Mouse (Mus musculus) intestine, embryonic 14.5 days (tissue): ENCODE measurements around the gene Zfp119a. TPM values are rescaled to one million over a fixed set of nuclear protein-coding genes. Genes with fewer than 3 reads are reported as not detected.
"Not testable (repeated sequence)": the region's sequence is repeated elsewhere in the genome, so short reads cannot be mapped to it uniquely, and the experiment has no call there.

Experiments
- ATAC-seq: fragments of 200-750 bp; cut with Nextera tagmentation; replicated peaks from 2 replicates; pipeline ENCODE4 v1.8.0; 2017; ENCODE audit warnings: low read depth, moderate number of reproducible peaks, moderate TSS enrichment, moderate library complexity; ENCODE audit not compliant: low FRiP score, low TSS enrichment
- DNase-seq: peaks from one replicate; pipeline ENCODE4 v3.0.0-alpha.2; 2018; ENCODE audit warnings: low spot score
- H3K27ac ChIP-seq: fragments of 300-500 bp; sonication (generic); 2 replicates; pipeline ENCODE4 v1.5.1; 2014; ENCODE audit warnings: low read depth, mild to moderate bottlenecking, control low read depth
- H3K27me3 ChIP-seq: fragments of 300-500 bp; sonication (generic); replicated peaks from 2 replicates; pipeline ENCODE4 v1.6.1; 2014; ENCODE audit warnings: low read length, control low read depth; ENCODE audit not compliant: control insufficient read depth, insufficient read depth
- H3K36me3 ChIP-seq: fragments of 300-500 bp; sonication (generic); 2 replicates; pipeline ENCODE4 v1.6.1; 2014; ENCODE audit warnings: low read length, control low read depth; ENCODE audit not compliant: control insufficient read depth, insufficient read depth
- H3K4me1 ChIP-seq: fragments of 300-500 bp; sonication (generic); replicated peaks from 2 replicates; pipeline ENCODE4 v1.6.1; 2014; ENCODE audit warnings: low read length, control low read depth, mixed read lengths; ENCODE audit not compliant: control insufficient read depth, insufficient read depth
- H3K4me2 ChIP-seq: fragments of 300-500 bp; sonication (generic); 2 replicates; pipeline ENCODE4 v1.6.1; 2014; ENCODE audit warnings: low read length
- H3K4me3 ChIP-seq: fragments of 300-500 bp; sonication (generic); 2 replicates; pipeline ENCODE4 v1.5.1; 2014; ENCODE audit warnings: low read depth, low read length, control low read depth, mixed read lengths
- H3K9ac ChIP-seq: fragments of 300-500 bp; sonication (generic); 2 replicates; pipeline ENCODE4 v1.6.1; 2014; ENCODE audit warnings: mild to moderate bottlenecking, low read length
- H3K9me3 ChIP-seq: fragments of 300-500 bp; sonication (generic); 2 replicates; pipeline ENCODE4 v1.6.1; 2016; ENCODE audit warnings: low read length, control low read depth; ENCODE audit not compliant: control insufficient read depth
- WGBS: fragments of 180-500 bp; shearing (Covaris S2); extraction: QIAGEN DNeasy Blood & Tissue Kit; methylation state at CpG from one replicate; pipeline ENCODE4 v1.1.7; 2014; 5-methylcytosine and 5-hydroxymethylcytosine counted together
- polyA plus RNA-seq: library from polyadenylated mRNA; unstranded; fragments of >200 nt; fragmentation: Nextera tagmentation; extraction: Ambion mirVana; gene quantifications from 2 replicates; pipeline ENCODE4 v1.2.1, GENCODE M21; 2014

The Zfp119a gene
- 7.7 and 8.3 TPM in 2 replicates for polyA plus RNA-seq

- H3K9ac ChIP-seq, result peak within 1 kb of the TSS; percentile 51
- ATAC-seq, result peak; percentile 100
- 0% methylated on average over 29 of the region's 53 CpGs for WGBS
- H3K4me3 ChIP-seq, result peak within 1 kb of the TSS; percentile 48
- H3K4me2 ChIP-seq, result peak within 1 kb of the TSS; percentile 68
- H3K9me3 ChIP-seq, H3K4me1 ChIP-seq, H3K36me3 ChIP-seq, H3K27me3 ChIP-seq: not testable (repeated sequence)
- DNase-seq, result peak; percentile 91
- peak within 1 kb of the TSS; percentile 75 for H3K27ac ChIP-seq
These were observed at the start of gene Zfp119a for GRCm38 (mm10) chr17:55878636-55879369. Gene Zfp119a (minus strand): TSS chr17:55878930.

GRCm38 (mm10) chr17:55906669-55907068 lies 27.9 kb upstream of the Zfp119a start:
- no peaks in the 10 kb centered on the region for H3K9me3 ChIP-seq
- no peak overlapping the region for H3K9ac ChIP-seq
- H3K27me3 ChIP-seq, result no peaks in the 10 kb centered on the region
- DNase-seq, result no peak
- H3K27ac ChIP-seq, result no peak overlapping the region
- no peaks in the 10 kb centered on the region for H3K4me1 ChIP-seq
- H3K36me3 ChIP-seq, result no peaks in the 10 kb centered on the region
- no peak overlapping the region for H3K4me2 ChIP-seq
- no peak for ATAC-seq
- H3K4me3 ChIP-seq, result no peak overlapping the region

GRCm38 (mm10) chr17:55904131-55904530 lies 25.4 kb upstream of the Zfp119a start:
- Histone ChIP-seq H3K27me3 (no peaks in the 10 kb centered on the region), H3K9ac (no peak overlapping the region), H3K4me3 (no peak overlapping the region), H3K4me1 (no peaks in the 10 kb centered on the region), H3K9me3 (no peaks in the 10 kb centered on the region), H3K27ac (no peak overlapping the region), H3K4me2 (no peak overlapping the region), H3K36me3 (no peaks in the 10 kb centered on the region)
- WGBS, result 74% methylated on average over 6 of the region's 6 CpGs
- no peak for DNase-seq
- ATAC-seq, result no peak

GRCm38 (mm10) chr17:55903687-55904086 lies 25.0 kb upstream of the Zfp119a start:
- ATAC-seq (no peak), DNase-seq (no peak)
- Histone ChIP-seq H3K27ac (no peak overlapping the region), H3K36me3 (no peaks in the 10 kb centered on the region), H3K4me2 (no peak overlapping the region), H3K27me3 (no peaks in the 10 kb centered on the region), H3K4me1 (no peaks in the 10 kb centered on the region), H3K9me3 (no peaks in the 10 kb centered on the region), H3K4me3 (no peak overlapping the region), H3K9ac (no peak overlapping the region)
- WGBS, result 72% methylated on average over 1 of the region's 1 CpGs

- Histone ChIP-seq H3K36me3 (peaks cover 5% of the 10 kb centered on the region; the same call in 1 of the 2 replicates), H3K4me2 (no peak overlapping the region), H3K4me3 (no peak overlapping the region), H3K27ac (no peak overlapping the region), H3K9ac (no peak overlapping the region), H3K9me3 (peaks cover 5% of the 10 kb centered on the region; the same call in 1 of the 2 replicates), H3K27me3 (no peaks in the 10 kb centered on the region), H3K4me1 (no peaks in the 10 kb centered on the region)
- 57% methylated on average over 2 of the region's 2 CpGs for WGBS
- ATAC-seq, result no peak
- no peak for DNase-seq
These were observed 24.4 kb upstream of the Zfp119a start for GRCm38 (mm10) chr17:55903087-55903486.

GRCm38 (mm10) chr17:55892406-55892955 lies 13.8 kb upstream of the Zfp119a start:
- not testable (repeated sequence) for H3K27me3 ChIP-seq
- peak overlapping the region; percentile 69; the same call in 1 of the 2 replicates for H3K27ac ChIP-seq
- H3K9ac ChIP-seq, result peak overlapping the region; percentile 44

GRCm38 (mm10) chr17:55884912-55885311 lies 6.2 kb upstream of the Zfp119a start:
- no peaks in the 10 kb centered on the region for H3K4me1 ChIP-seq
- no peaks in the 10 kb centered on the region for H3K36me3 ChIP-seq
- H3K9me3 ChIP-seq, result no peaks in the 10 kb centered on the region
- WGBS, result 62% methylated on average over 2 of the region's 2 CpGs
- no peak overlapping the region for H3K27ac ChIP-seq
- H3K9ac ChIP-seq, result no peak overlapping the region
- ATAC-seq (no peak), DNase-seq (no peak)
- H3K4me2 ChIP-seq, result no peak overlapping the region
- H3K27me3 ChIP-seq, result 0 out of 2 replicates have a peak, but pooled peaks cover 12% of the 10 kb centered on the region
- H3K4me3 ChIP-seq, result no peak overlapping the region

More at GRCm38 (mm10) chr17:55892406-55892955, 13.8 kb upstream of the Zfp119a start:
- H3K36me3 ChIP-seq, result peaks cover 12% of the 10 kb centered on the region
- peak overlapping the region; percentile 54 for H3K4me2 ChIP-seq
- not testable (repeated sequence) for DNase-seq, ATAC-seq, H3K4me1 ChIP-seq, H3K9me3 ChIP-seq
- peak overlapping the region; percentile 49 for H3K4me3 ChIP-seq
- WGBS, result 14% methylated on average over 5 of the region's 8 CpGs

- Histone ChIP-seq H3K9ac (no peak overlapping the region), H3K4me2 (no peak overlapping the region), H3K9me3 (no peaks in the 10 kb centered on the region), H3K4me1 (no peaks in the 10 kb centered on the region), H3K4me3 (no peak overlapping the region), H3K27me3 (0 out of 2 replicates have a peak, but pooled peaks cover 12% of the 10 kb centered on the region), H3K27ac (no peak overlapping the region), H3K36me3 (no peaks in the 10 kb centered on the region)
- WGBS, result 56% methylated on average over 2 of the region's 2 CpGs
- no peak for DNase-seq
- ATAC-seq, result no peak
These were observed 4.9 kb upstream of the Zfp119a start for GRCm38 (mm10) chr17:55883631-55884030.

GRCm38 (mm10) chr17:55878282-55878635 lies 471 bp downstream of the Zfp119a start:
- peak overlapping the region; percentile 75 for H3K27ac ChIP-seq
- not testable (repeated sequence) for H3K4me1 ChIP-seq, H3K36me3 ChIP-seq, H3K9me3 ChIP-seq, H3K27me3 ChIP-seq, ATAC-seq
- WGBS, result under 1% methylated on average over 6 of the region's 8 CpGs
- peak; percentile 75 for DNase-seq
- H3K4me2 ChIP-seq, result peak overlapping the region; percentile 68
- H3K9ac ChIP-seq, result peak overlapping the region; percentile 51
- peak overlapping the region; percentile 48 for H3K4me3 ChIP-seq
